10 mouse cellular contexts compared by ENCODE assay signal in the genomic region with DNA sequence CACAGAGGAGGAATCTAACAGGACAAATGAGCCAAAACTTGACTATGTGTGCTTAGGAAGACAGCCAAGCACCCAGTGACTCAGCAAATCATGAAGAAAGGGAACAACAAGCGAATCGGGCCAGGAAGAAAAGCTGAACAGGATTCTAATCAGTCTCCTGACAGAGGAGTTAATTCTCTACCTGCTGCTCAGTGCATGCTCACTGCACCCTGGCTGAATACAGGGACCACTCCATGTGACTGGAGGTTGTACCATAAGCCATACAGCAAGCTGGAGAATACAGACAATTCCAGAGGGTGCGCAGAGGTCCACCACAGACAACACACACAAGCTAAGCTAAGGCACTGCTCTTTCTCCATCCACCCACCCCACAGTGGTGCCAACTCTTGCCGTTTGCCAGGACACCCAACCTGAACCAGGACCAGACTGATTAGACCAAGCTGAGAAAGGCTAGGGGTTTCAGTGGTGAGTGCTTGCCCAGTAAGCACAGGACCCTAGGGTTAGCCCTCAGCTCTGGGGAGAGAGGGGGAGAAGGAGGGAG. TPM values are rescaled to one million over a fixed set of nuclear protein-coding genes. Genes with fewer than 3 reads are reported as not detected.
DNase-seq lines count a peak whose midpoint lies in the region; ATAC-seq and TF ChIP-seq lines count a peak whose summit lies in the region.
"Had no signal": no experiment of that assay in that cellular context is flagged by ENCODE, and none has a peak within 500 bp of the region (broad histone marks: within the 10 kb centered on the region; RNA-seq: fewer than 3 reads in every experiment).

No protein-coding gene starts in this region.

- WGBS in kidney, adult 2 months = 37% methylated on average over 4 of the region's 4 CpGs
- WGBS in liver, embryonic 13.5 days (ENCODE audit: insufficient replicate concordance) = 48% methylated on average over 4 of the region's 4 CpGs
- WGBS in stomach, embryonic 16.5 days = 58% methylated on average over 4 of the region's 4 CpGs
- 70% methylated on average over 4 of the region's 4 CpGs for WGBS in hindbrain, embryonic 14.5 days

- no peak overlapping the region for H3K4me3 ChIP-seq in kidney, adult 2 months (ENCODE audit: insufficient read depth, low read depth, low read length)
- H3K4me3 ChIP-seq in liver, embryonic 13.5 days (replicated peaks) = no peak overlapping the region
- 0 out of 2 replicates have a peak overlapping the region, but pooled peaks have one; percentile 0 for H3K4me3 ChIP-seq in stomach, embryonic 16.5 days (replicated peaks; ENCODE audit: low read length)
- no peak overlapping the region for H3K4me3 ChIP-seq in hindbrain, embryonic 14.5 days (replicated peaks; ENCODE audit: low read length)
- H3K4me3 ChIP-seq: embryonic facial prominence, embryonic 12.5 days had no signal

- no peaks in the 10 kb centered on the region for H3K27me3 ChIP-seq in kidney, adult 2 months (replicated peaks; ENCODE audit: control insufficient read depth, insufficient read depth, low read length)
- no peaks in the 10 kb centered on the region for H3K27me3 ChIP-seq in liver, embryonic 13.5 days
- H3K27me3 ChIP-seq in stomach, embryonic 16.5 days (ENCODE audit: control insufficient read depth, insufficient read depth, low read length) = no peaks in the 10 kb centered on the region
- no peaks in the 10 kb centered on the region for H3K27me3 ChIP-seq in hindbrain, embryonic 14.5 days (ENCODE audit: control insufficient read depth, insufficient read depth, low read length)
- H3K27me3 ChIP-seq: embryonic facial prominence, embryonic 12.5 days had no signal

- peaks cover 33% of the 10 kb centered on the region for H3K4me1 ChIP-seq in kidney, adult 2 months (ENCODE audit: control insufficient read depth, insufficient read depth, low read length)
- peaks cover 12% of the 10 kb centered on the region for H3K4me1 ChIP-seq in liver, embryonic 13.5 days (replicated peaks)
- H3K4me1 ChIP-seq in stomach, embryonic 16.5 days (ENCODE audit: control insufficient read depth, insufficient read depth, low read length) = peaks cover 12% of the 10 kb centered on the region
- H3K4me1 ChIP-seq in hindbrain, embryonic 14.5 days (replicated peaks; ENCODE audit: control insufficient read depth, insufficient read depth, low read length) = peaks cover 9% of the 10 kb centered on the region; the same call in 1 of the 2 replicates

- peak overlapping the region; percentile 37 for H3K4me2 ChIP-seq in liver, embryonic 13.5 days
- peak overlapping the region; percentile 29; the same call in 1 of the 2 replicates for H3K4me2 ChIP-seq in stomach, embryonic 16.5 days (ENCODE audit: low read depth, low read length)
- no peak overlapping the region for H3K4me2 ChIP-seq in hindbrain, embryonic 14.5 days (replicated peaks)
- H3K4me2 ChIP-seq: embryonic facial prominence, embryonic 12.5 days had no signal

- H3K9me3 ChIP-seq in liver, embryonic 13.5 days (replicated peaks) = no peaks in the 10 kb centered on the region
- H3K9me3 ChIP-seq in stomach, embryonic 16.5 days (replicated peaks; ENCODE audit: control insufficient read depth, low read length) = no peaks in the 10 kb centered on the region
- no peaks in the 10 kb centered on the region for H3K9me3 ChIP-seq in hindbrain, embryonic 14.5 days (ENCODE audit: control insufficient read depth, low read length)
- H3K9me3 ChIP-seq: embryonic facial prominence, embryonic 12.5 days had no signal

- no peak for ATAC-seq in liver, embryonic 13.5 days (ENCODE audit: low read depth)
- no peak for ATAC-seq in stomach, embryonic 16.5 days (ENCODE audit: insufficient read depth, low FRiP score)
- no peak for ATAC-seq in hindbrain, embryonic 14.5 days (ENCODE audit: low FRiP score)

- no peak for TF ChIP-seq POLR2A in kidney, adult 2 months (IDR thresholded peaks at IDR 0.05; ENCODE audit: low read depth, low read length)

- no peaks in the 10 kb centered on the region for H3K36me3 ChIP-seq in kidney, adult 2 months (ENCODE audit: control insufficient read depth, insufficient read depth, low read length)
- H3K36me3 ChIP-seq in liver, embryonic 13.5 days = no peaks in the 10 kb centered on the region
- no peaks in the 10 kb centered on the region; the same call in 1 of the 2 replicates for H3K36me3 ChIP-seq in stomach, embryonic 16.5 days (ENCODE audit: control insufficient read depth, insufficient read depth, low read length)
- H3K36me3 ChIP-seq in hindbrain, embryonic 14.5 days (replicated peaks; ENCODE audit: control insufficient read depth, insufficient read depth) = no peaks in the 10 kb centered on the region
- H3K36me3 ChIP-seq: embryonic facial prominence, embryonic 12.5 days had no signal

- H3K9ac ChIP-seq in liver, embryonic 13.5 days = no peak overlapping the region
- H3K9ac ChIP-seq in stomach, embryonic 16.5 days (ENCODE audit: low read length) = peak overlapping the region; percentile 2
- H3K9ac ChIP-seq in hindbrain, embryonic 14.5 days = no peak overlapping the region
- H3K9ac ChIP-seq: embryonic facial prominence, embryonic 12.5 days had no signal

- no peak for TF ChIP-seq CTCF in kidney, adult 2 months (conservative IDR thresholded peaks at IDR 0.05; ENCODE audit: insufficient read depth, insufficient read length, low read depth, low read length)

- DNase-seq in urinary bladder, postnatal 25 days (ENCODE audit: low spot score) = peak; percentile 52
- no peak for DNase-seq in urinary bladder, adult 2 months (ENCODE audit: low spot score)
- DNase-seq in fat pad, adult 2 months (ENCODE audit: extremely low read depth, low read depth, low spot score) = peak; percentile 52
- DNase-seq in kidney, adult 2 months = peak; percentile 89
- no peak for DNase-seq in liver, embryonic 13.5 days
- no peak for DNase-seq in hindbrain, embryonic 14.5 days (ENCODE audit: low spot score)
- no peak for DNase-seq in thymus, postnatal 4 days

- H3K27ac ChIP-seq in kidney, adult 2 months (ENCODE audit: insufficient read depth, low read depth, low read length) = peak overlapping the region; percentile 59
- H3K27ac ChIP-seq in liver, embryonic 13.5 days = peak overlapping the region; percentile 23; the same call in 1 of the 2 replicates
- H3K27ac ChIP-seq in stomach, embryonic 16.5 days (ENCODE audit: low read length) = peak overlapping the region; percentile 39
- H3K27ac ChIP-seq in hindbrain, embryonic 14.5 days = no peak overlapping the region
- H3K27ac ChIP-seq: embryonic facial prominence, embryonic 12.5 days had no signal

RNA-seq across cellular contexts. Expression of a gene that starts 4.4 kb away (rescaled TPM):
- 9,762 and 10,289 TPM in 2 replicates for polyA plus RNA-seq in urinary bladder, adult 2 months (2012; rRNA removed)
- 1,515 and 1,697 TPM in 2 replicates for polyA plus RNA-seq in kidney, adult 2 months (2012; rRNA removed)
- 264 and 265 TPM in 2 replicates for polyA plus RNA-seq in liver, embryonic 13.5 days (2015; fragmentation: Nextera tagmentation; extraction: Ambion mirVana)
- polyA plus RNA-seq in stomach, embryonic 16.5 days (2015; fragmentation: Nextera tagmentation; extraction: Ambion mirVana) = 513 and 679 TPM in 2 replicates
- 92.3 and 106 TPM in 2 replicates for polyA plus RNA-seq in hindbrain, embryonic 14.5 days (2014; fragmentation: Nextera tagmentation; extraction: Ambion mirVana)

RNA-seq across cellular contexts. Expression of a gene that starts 27.1 kb away (rescaled TPM):
- polyA plus RNA-seq in urinary bladder, adult 2 months (2012; rRNA removed) = 148 and 153 TPM in 2 replicates
- 190 and 212 TPM in 2 replicates for polyA plus RNA-seq in kidney, adult 2 months (2012; rRNA removed)
- 5.9 and 6.1 TPM in 2 replicates for polyA plus RNA-seq in liver, embryonic 13.5 days (2015; fragmentation: Nextera tagmentation; extraction: Ambion mirVana)
- 196 and 225 TPM in 2 replicates for polyA plus RNA-seq in stomach, embryonic 16.5 days (2015; fragmentation: Nextera tagmentation; extraction: Ambion mirVana)
- 7.9 and 8.4 TPM in 2 replicates for polyA plus RNA-seq in hindbrain, embryonic 14.5 days (2014; fragmentation: Nextera tagmentation; extraction: Ambion mirVana)

RNA-seq across cellular contexts. Expression of a gene that starts 31.3 kb away (rescaled TPM):
- 128 and 151 TPM in 2 replicates for polyA plus RNA-seq in urinary bladder, adult 2 months (2012; rRNA removed)
- 23.4 and 23.9 TPM in 2 replicates for polyA plus RNA-seq in kidney, adult 2 months (2012; rRNA removed)
- 17.9 and 19.6 TPM in 2 replicates for polyA plus RNA-seq in liver, embryonic 13.5 days (2015; fragmentation: Nextera tagmentation; extraction: Ambion mirVana)
- polyA plus RNA-seq in stomach, embryonic 16.5 days (2015; fragmentation: Nextera tagmentation; extraction: Ambion mirVana) = 26.5 and 29.6 TPM in 2 replicates
- 17.5 and 19.1 TPM in 2 replicates for polyA plus RNA-seq in hindbrain, embryonic 14.5 days (2014; fragmentation: Nextera tagmentation; extraction: Ambion mirVana)

RNA-seq across cellular contexts. Expression of a gene that starts 44.3 kb away (rescaled TPM):
- 0.45 and 0.75 TPM in 2 replicates for polyA plus RNA-seq in urinary bladder, adult 2 months (2012; rRNA removed)
- polyA plus RNA-seq in kidney, adult 2 months (2012; rRNA removed) = 0.41 and 0.63 TPM in 2 replicates
- polyA plus RNA-seq in liver, embryonic 13.5 days (2015; fragmentation: Nextera tagmentation; extraction: Ambion mirVana) = 11.4 and 11.8 TPM in 2 replicates
- 63.5 and 80.8 TPM in 2 replicates for polyA plus RNA-seq in stomach, embryonic 16.5 days (2015; fragmentation: Nextera tagmentation; extraction: Ambion mirVana)
- not detected in 2 replicates for polyA plus RNA-seq in hindbrain, embryonic 14.5 days (2014; fragmentation: Nextera tagmentation; extraction: Ambion mirVana)
- polyA plus RNA-seq: embryonic facial prominence, embryonic 12.5 days; neural tube, embryonic 11.5 days had no signal

Comparison
In these comparisons a context has a peak if more than half of its experiments do, and no peak if none do; other contexts are left out.
1. DNase-seq: peak in urinary bladder, postnatal 25 days (single experiment), fat pad, adult 2 months (single experiment) and kidney, adult 2 months (single experiment); none in urinary bladder, adult 2 months (single experiment), liver, embryonic 13.5 days (single experiment), hindbrain, embryonic 14.5 days (single experiment) and thymus, postnatal 4 days (single experiment).
2. RNA of a gene that starts 27.1 kb away (polyA plus RNA-seq): 190 to 212 TPM in kidney, adult 2 months, 196 to 225 TPM in stomach, embryonic 16.5 days and 148 to 153 TPM in urinary bladder, adult 2 months; 7.9 to 8.4 TPM in hindbrain, embryonic 14.5 days and 5.9 to 6.1 TPM in liver, embryonic 13.5 days; every median in the first group is over 10 times any median in the second.